Mouse (Mus musculus): ENCODE measurements around the gene Dnah14. TPM values are rescaled to one million over a fixed set of nuclear protein-coding genes. Genes with fewer than 3 reads are reported as not detected.

Dnah14 gene
- polyA plus RNA-seq, 1 experiment from 2014 or later: 0.88 TPM

- Histone ChIP-seq H3K4me2 (ENCODE audit: low read length) (no peak overlapping the region), H3K9ac (ENCODE audit: low read depth, low read length) (no peak overlapping the region), H3K9me3 (replicated peaks; ENCODE audit: low read length) (no peaks in the 10 kb centered on the region), H3K4me3 (replicated peaks; ENCODE audit: low read depth, low read length) (no peak overlapping the region), H3K36me3 (ENCODE audit: insufficient read depth, low read length) (no peaks in the 10 kb centered on the region), H3K27ac (no peak overlapping the region), H3K4me1 (replicated peaks; ENCODE audit: insufficient read depth, low read length) (no peaks in the 10 kb centered on the region), H3K27me3 (ENCODE audit: insufficient read depth, low read length) (no peaks in the 10 kb centered on the region)
- 73% methylated on average over 6 of the region's 6 CpGs for WGBS
- no peak for TF ChIP-seq CTCF (IDR thresholded peaks at IDR 0.05; ENCODE audit: low read depth)
- ATAC-seq (replicated peaks; ENCODE audit: low FRiP score, low read depth) (no peak), DNase-seq (ENCODE audit: low spot score) (no peak)
Measured at GRCm38 (mm10) chr1:181589116-181589515, 12.8 kb downstream of the Dnah14 start.

- no peak overlapping the region for H3K4me3 ChIP-seq (replicated peaks; ENCODE audit: low read depth, low read length)
- H3K27ac ChIP-seq: no peak overlapping the region
- H3K9ac ChIP-seq (ENCODE audit: low read depth, low read length): no peak overlapping the region
- no peaks in the 10 kb centered on the region for H3K36me3 ChIP-seq (ENCODE audit: insufficient read depth, low read length)
- no peak for DNase-seq (ENCODE audit: low spot score)
- no peak for ATAC-seq (replicated peaks; ENCODE audit: low FRiP score, low read depth)
- no peak overlapping the region for H3K4me2 ChIP-seq (ENCODE audit: low read length)
- WGBS: 50% methylated on average over 4 of the region's 4 CpGs
- no peak for TF ChIP-seq CTCF (IDR thresholded peaks at IDR 0.05; ENCODE audit: low read depth)
- no peaks in the 10 kb centered on the region for H3K9me3 ChIP-seq (replicated peaks; ENCODE audit: low read length)
- H3K4me1 ChIP-seq (replicated peaks; ENCODE audit: insufficient read depth, low read length): no peaks in the 10 kb centered on the region
- no peaks in the 10 kb centered on the region for H3K27me3 ChIP-seq (ENCODE audit: insufficient read depth, low read length)
Measured at GRCm38 (mm10) chr1:181599376-181599775, 23.0 kb downstream of the Dnah14 start.

GRCm38 (mm10) chr1:181611118-181611517 lies 34.8 kb downstream of the Dnah14 start:
- no peaks in the 10 kb centered on the region for H3K4me1 ChIP-seq (replicated peaks; ENCODE audit: insufficient read depth, low read length)
- DNase-seq (ENCODE audit: low spot score): peak; percentile 21
- H3K9me3 ChIP-seq (replicated peaks; ENCODE audit: low read length): no peaks in the 10 kb centered on the region
- H3K36me3 ChIP-seq (ENCODE audit: insufficient read depth, low read length): no peaks in the 10 kb centered on the region
- H3K4me3 ChIP-seq (replicated peaks; ENCODE audit: low read depth, low read length): no peak overlapping the region
- H3K4me2 ChIP-seq (ENCODE audit: low read length): no peak overlapping the region
- TF ChIP-seq CTCF (IDR thresholded peaks at IDR 0.05; ENCODE audit: low read depth): no peak
- no peaks in the 10 kb centered on the region for H3K27me3 ChIP-seq (ENCODE audit: insufficient read depth, low read length)
- WGBS: 65% methylated on average over 3 of the region's 3 CpGs
- H3K27ac ChIP-seq: no peak overlapping the region
- ATAC-seq (replicated peaks; ENCODE audit: low FRiP score, low read depth): no peak
- H3K9ac ChIP-seq (ENCODE audit: low read depth, low read length): no peak overlapping the region

GRCm38 (mm10) chr1:181615866-181616491 lies 39.6 kb downstream of the Dnah14 start:
- peak; percentile 92 for TF ChIP-seq CTCF (IDR thresholded peaks at IDR 0.05; ENCODE audit: low read depth)
- no peaks in the 10 kb centered on the region for H3K9me3 ChIP-seq (replicated peaks; ENCODE audit: low read length)
- peak; percentile 88 for DNase-seq (ENCODE audit: low spot score)
- no peak overlapping the region for H3K4me2 ChIP-seq (ENCODE audit: low read length)
- no peaks in the 10 kb centered on the region for H3K27me3 ChIP-seq (ENCODE audit: insufficient read depth, low read length)
- no peaks in the 10 kb centered on the region for H3K4me1 ChIP-seq (replicated peaks; ENCODE audit: insufficient read depth, low read length)
- 42% methylated on average over 11 of the region's 11 CpGs for WGBS
- no peak overlapping the region for H3K4me3 ChIP-seq (replicated peaks; ENCODE audit: low read depth, low read length)
- no peak overlapping the region for H3K27ac ChIP-seq
- no peak for ATAC-seq (replicated peaks; ENCODE audit: low FRiP score, low read depth)
- H3K36me3 ChIP-seq (ENCODE audit: insufficient read depth, low read length): no peaks in the 10 kb centered on the region
- H3K9ac ChIP-seq (ENCODE audit: low read depth, low read length): no peak overlapping the region

GRCm38 (mm10) chr1:181617332-181617731 lies 41.0 kb downstream of the Dnah14 start:
- Histone ChIP-seq H3K27me3 (ENCODE audit: insufficient read depth, low read length) (no peaks in the 10 kb centered on the region), H3K9ac (ENCODE audit: low read depth, low read length) (no peak overlapping the region), H3K4me2 (ENCODE audit: low read length) (no peak overlapping the region), H3K4me1 (replicated peaks; ENCODE audit: insufficient read depth, low read length) (no peaks in the 10 kb centered on the region), H3K27ac (no peak overlapping the region), H3K36me3 (ENCODE audit: insufficient read depth, low read length) (no peaks in the 10 kb centered on the region), H3K9me3 (replicated peaks; ENCODE audit: low read length) (no peaks in the 10 kb centered on the region), H3K4me3 (replicated peaks; ENCODE audit: low read depth, low read length) (no peak overlapping the region)
- ATAC-seq (replicated peaks; ENCODE audit: low FRiP score, low read depth) (no peak), DNase-seq (ENCODE audit: low spot score) (peak; percentile 14)
- peak; percentile 70 for TF ChIP-seq CTCF (IDR thresholded peaks at IDR 0.05; ENCODE audit: low read depth)
- WGBS: 59% methylated on average over 5 of the region's 5 CpGs

GRCm38 (mm10) chr1:181623149-181623680 lies 46.9 kb downstream of the Dnah14 start:
- no peak for TF ChIP-seq CTCF (IDR thresholded peaks at IDR 0.05; ENCODE audit: low read depth)
- no peak overlapping the region for H3K27ac ChIP-seq
- no peak overlapping the region for H3K9ac ChIP-seq (ENCODE audit: low read depth, low read length)
- no peak overlapping the region for H3K4me3 ChIP-seq (replicated peaks; ENCODE audit: low read depth, low read length)
- no peak for ATAC-seq (replicated peaks; ENCODE audit: low FRiP score, low read depth)
- H3K4me2 ChIP-seq (ENCODE audit: low read length): no peak overlapping the region
- H3K27me3 ChIP-seq (ENCODE audit: insufficient read depth, low read length): no peaks in the 10 kb centered on the region
- DNase-seq (ENCODE audit: low spot score): no peak
- H3K4me1 ChIP-seq (replicated peaks; ENCODE audit: insufficient read depth, low read length): no peaks in the 10 kb centered on the region
- H3K36me3 ChIP-seq (ENCODE audit: insufficient read depth, low read length): no peaks in the 10 kb centered on the region
- WGBS: 53% methylated on average over 6 of the region's 6 CpGs
- H3K9me3 ChIP-seq (replicated peaks; ENCODE audit: low read length): no peaks in the 10 kb centered on the region

Data from kidney, postnatal 0 days (tissue).